Mouse (Mus musculus): ENCODE data around the gene Bola1. TPM values are rescaled to one million over a fixed set of nuclear protein-coding genes. Genes with fewer than 3 reads are reported as not detected.
A peak's percentile ranks its signal among the peaks of the same experiment; 100 is the strongest.

Bola1 gene
- total RNA-seq, 2 experiments from 2014 or later: 16.2 to 16.7 TPM

DNA sequence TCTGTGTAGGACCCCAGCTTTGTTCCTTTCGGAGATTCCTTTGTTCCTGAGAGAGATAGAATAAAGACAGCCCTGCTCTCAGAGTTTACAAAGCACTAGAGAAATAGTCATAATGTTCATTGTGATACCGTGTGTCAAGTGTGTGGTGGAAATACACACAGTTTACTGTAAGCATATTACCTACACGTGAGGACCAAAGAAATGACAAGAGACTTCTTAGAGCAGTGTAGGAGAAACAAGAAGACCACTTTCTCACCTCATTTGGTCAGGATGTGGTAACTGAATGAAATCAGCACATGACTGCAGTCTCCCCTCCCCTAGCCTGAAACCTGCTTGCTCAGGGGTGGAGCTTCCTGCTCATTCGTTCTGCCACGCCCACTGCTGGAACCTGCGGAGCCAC lies 21.3 kb downstream of the Bola1 start:
- TF ChIP-seq CTCF (conservative IDR thresholded peaks at IDR 0.05): no peak
- peak overlapping the region; percentile 80 for H3K4me3 ChIP-seq
- peak overlapping the region; percentile 93; the same call in 1 of the 2 replicates for H3K27ac ChIP-seq
- no peak for DNase-seq (ENCODE audit: low spot score in 2 of 2)

DNA sequence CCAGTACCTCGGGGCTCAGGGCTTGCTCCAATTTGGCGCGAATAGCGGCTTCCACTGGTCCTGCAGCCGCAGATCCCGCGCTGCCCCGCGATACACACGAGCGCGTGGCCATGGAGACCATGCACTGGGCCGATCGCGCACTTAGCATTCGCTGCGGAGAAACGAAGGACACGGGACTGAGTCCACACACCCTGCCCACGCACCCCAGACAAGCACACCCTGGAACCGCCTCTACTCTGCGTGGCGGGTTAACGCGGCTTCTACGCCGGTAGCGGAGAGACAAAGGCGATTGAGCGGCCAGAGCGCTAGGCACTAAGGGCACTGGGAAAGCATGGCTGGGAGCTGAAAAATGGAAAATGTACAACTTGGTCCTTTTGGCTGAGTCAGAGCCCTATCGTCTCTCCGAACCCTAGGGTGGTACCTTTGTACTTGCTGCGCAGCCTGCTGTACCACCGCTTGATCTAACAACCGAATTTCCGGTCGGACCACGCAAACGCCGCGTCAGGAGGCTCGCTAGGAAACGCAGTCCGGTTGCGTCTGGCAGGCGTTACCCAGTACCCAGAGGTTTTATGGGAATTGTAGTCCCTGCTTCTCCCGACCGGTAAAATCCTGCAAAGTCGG lies 22.3 kb downstream of the Bola1 start:
- peak overlapping the region; percentile 93 for H3K27ac ChIP-seq
- peak; percentile 50 for TF ChIP-seq CTCF (conservative IDR thresholded peaks at IDR 0.05)

DNA sequence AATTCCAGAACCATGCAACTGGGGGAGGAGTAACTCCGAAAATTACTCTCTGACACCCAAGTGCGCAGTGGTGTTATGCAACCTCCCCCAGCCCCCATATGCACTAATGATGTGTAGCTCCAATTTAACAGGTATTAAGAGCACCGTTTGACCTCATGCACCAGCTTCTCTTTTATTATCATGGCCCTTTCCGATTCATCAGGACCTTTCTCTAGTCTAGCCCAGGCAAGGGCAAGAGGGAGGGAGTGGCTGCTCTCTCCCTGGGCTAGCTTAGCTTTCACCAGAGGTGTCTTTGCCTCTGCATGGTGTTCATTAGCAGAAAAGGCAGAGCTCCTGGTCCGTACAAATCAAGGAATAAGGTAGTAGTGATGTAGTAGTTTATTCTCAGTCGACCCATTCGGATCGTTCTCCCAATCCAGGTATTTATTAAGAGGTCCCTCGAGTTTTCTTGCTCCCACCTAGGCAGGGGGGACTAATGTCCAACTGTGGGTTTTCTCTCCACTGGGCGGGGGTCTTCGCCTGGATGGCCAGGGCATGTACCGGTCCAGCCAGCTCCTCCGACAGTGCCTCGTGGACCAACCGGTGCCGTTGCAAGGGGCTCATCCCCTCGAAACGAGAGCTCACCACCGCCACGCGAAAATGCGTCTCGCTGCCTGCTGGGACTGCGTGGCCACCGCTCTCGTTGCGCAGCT lies 22.9 kb downstream of the Bola1 start:
- no peak for TF ChIP-seq CTCF (conservative IDR thresholded peaks at IDR 0.05)
- DNase-seq (ENCODE audit: low spot score in 2 of 2): no peak
- peak overlapping the region; percentile 80 for H3K4me3 ChIP-seq
- H3K27ac ChIP-seq: peak overlapping the region; percentile 93

More for the DNA sequence above, 22.3 kb downstream of the Bola1 start:
- H3K4me3 ChIP-seq: peak overlapping the region; percentile 80
- DNase-seq (ENCODE audit: low spot score in 2 of 2): peak; percentile 91 to 96

GRCm38 (mm10) chr3:96195616-96196313 lies 23.7 kb downstream of the Bola1 start:
- peak; percentile 67 for TF ChIP-seq CTCF (conservative IDR thresholded peaks at IDR 0.05)
- no peak for DNase-seq (ENCODE audit: low spot score in 2 of 2)
- Histone ChIP-seq H3K27ac (peak overlapping the region; percentile 93), H3K4me3 (no peak overlapping the region; the same call in 1 of the 2 replicates)

- DNase-seq (ENCODE audit: low spot score in 2 of 2): no peak
- TF ChIP-seq CTCF (conservative IDR thresholded peaks at IDR 0.05): no peak
- Histone ChIP-seq H3K4me3 (no peak overlapping the region), H3K27ac (no peak overlapping the region)
Measured at GRCm38 (mm10) chr3:96194966-96195365, 24.5 kb downstream of the Bola1 start.

DNA sequence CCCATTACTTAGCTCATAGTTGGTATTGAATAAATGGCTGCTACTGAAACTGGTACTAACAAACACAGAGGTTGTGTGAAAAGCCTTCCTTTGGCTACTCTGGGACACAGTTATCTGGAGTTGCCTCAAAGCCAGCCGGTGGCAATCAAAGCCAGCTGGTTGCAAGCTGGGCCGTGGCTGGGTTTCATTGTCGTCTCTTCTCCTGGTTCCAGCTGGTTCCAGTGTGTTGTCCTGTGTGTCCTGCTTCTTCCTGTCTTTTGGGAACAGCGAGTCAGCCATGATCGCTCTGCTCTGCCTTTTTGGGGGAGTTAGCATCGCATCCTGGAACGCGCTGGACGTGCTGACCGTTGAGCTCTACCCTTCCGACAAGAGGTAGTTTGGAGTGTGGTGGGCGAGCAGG lies 26.5 kb downstream of the Bola1 start:
- TF ChIP-seq CTCF (conservative IDR thresholded peaks at IDR 0.05): no peak
- Histone ChIP-seq H3K27ac (no peak overlapping the region), H3K4me3 (no peak overlapping the region)
- DNase-seq (ENCODE audit: low spot score in 2 of 2): no peak

GRCm38 (mm10) chr3:96182382-96182776 lies 37.1 kb downstream of the Bola1 start:
- Histone ChIP-seq H3K27ac (peak overlapping the region; percentile 97), H3K4me3 (peak overlapping the region; percentile 82)
- TF ChIP-seq CTCF (conservative IDR thresholded peaks at IDR 0.05): no peak
- DNase-seq (ENCODE audit: low spot score in 2 of 2): no peak

GRCm38 (mm10) chr3:96181510-96182381 lies 37.8 kb downstream of the Bola1 start:
- Histone ChIP-seq H3K27ac (peak overlapping the region; percentile 97), H3K4me3 (peak overlapping the region; percentile 82)
- no peak for TF ChIP-seq CTCF (conservative IDR thresholded peaks at IDR 0.05)
- no peak for DNase-seq (ENCODE audit: low spot score in 2 of 2)

- DNase-seq (ENCODE audit: low spot score in 2 of 2): peak; percentile 69 to 80
- peak within 1 kb of the TSS; percentile 82 for H3K4me3 ChIP-seq
- TF ChIP-seq CTCF (conservative IDR thresholded peaks at IDR 0.05): no peak
- peak within 1 kb of the TSS; percentile 97 for H3K27ac ChIP-seq
Measured at GRCm38 (mm10) chr3:96180727-96181477, 38.6 kb downstream of the Bola1 start, which contains the start of gene Sv2a. Sv2a (plus strand) TSS chr3:96181151.

GRCm38 (mm10) chr3:96179531-96179930 lies 40.0 kb downstream of the Bola1 start:
- Histone ChIP-seq H3K27ac (0 out of 2 replicates have a peak overlapping the region, but pooled peaks have one; percentile 97), H3K4me3 (no peak overlapping the region)
- TF ChIP-seq CTCF (conservative IDR thresholded peaks at IDR 0.05): no peak
- DNase-seq (ENCODE audit: low spot score in 2 of 2): no peak

DNA sequence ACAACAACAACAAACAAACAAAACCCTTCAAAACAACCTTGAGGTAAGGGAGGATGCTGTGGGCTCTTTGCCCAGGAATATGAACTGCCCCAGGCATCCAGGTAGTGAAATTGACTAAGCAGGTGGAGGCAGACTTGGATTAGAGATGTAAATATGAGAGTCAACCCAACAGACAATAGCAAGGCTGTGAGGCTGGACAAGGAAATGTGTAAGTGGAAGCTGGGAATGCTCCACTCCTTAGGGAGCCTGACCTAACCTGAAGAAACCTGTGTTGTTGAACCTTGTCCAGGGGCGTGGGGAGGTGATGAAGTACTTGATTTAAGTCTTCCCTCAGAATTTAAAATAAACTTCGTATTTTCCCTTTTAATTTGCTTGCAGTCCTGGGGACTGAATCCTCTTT lies 40.6 kb downstream of the Bola1 start:
- no peak for TF ChIP-seq CTCF (conservative IDR thresholded peaks at IDR 0.05)
- Histone ChIP-seq H3K4me3 (no peak overlapping the region), H3K27ac (0 out of 2 replicates have a peak overlapping the region, but pooled peaks have one; percentile 97)
- no peak for DNase-seq (ENCODE audit: low spot score in 2 of 2)

GRCm38 (mm10) chr3:96178427-96178826 lies 41.1 kb downstream of the Bola1 start:
- TF ChIP-seq CTCF (conservative IDR thresholded peaks at IDR 0.05): no peak
- Histone ChIP-seq H3K4me3 (no peak overlapping the region), H3K27ac (no peak overlapping the region)
- DNase-seq (ENCODE audit: low spot score in 2 of 2): no peak
